Mouse (Mus musculus) olfactory bulb, adult 2 months (tissue): ENCODE measurements around the gene Skap1.

Experiments
- CTCF ChIP-seq: fragments of 200-500 bp; IDR thresholded peaks from 2 replicates; pipeline ENCODE4 v1.5.1; 2012; ENCODE audit warnings: low read depth, mild to moderate bottlenecking, low read length, moderate library complexity; ENCODE audit not compliant: insufficient read depth
- POLR2A ChIP-seq: fragments of 200-500 bp; IDR thresholded peaks from 2 replicates; pipeline ENCODE4 v1.6.1; 2012; ENCODE audit warnings: mild to moderate bottlenecking, low read depth, low read length, moderate library complexity; ENCODE audit not compliant: insufficient read depth

- peak; percentile 54; the same call in 1 of the 2 replicates for TF ChIP-seq POLR2A
- TF ChIP-seq CTCF: peak; percentile 32; the same call in 1 of the 2 replicates
Measured at GRCm38 (mm10) chr11:96776968-96777962, 312.9 kb downstream of the Skap1 start, which contains the start of gene Snx11.
